Mouse (Mus musculus) embryonic facial prominence, embryonic 12.5 days (tissue): ENCODE measurements around the gene Srsf12. TPM values are rescaled to one million over a fixed set of nuclear protein-coding genes. Genes with fewer than 3 reads are reported as not detected.

Experiments used
- ATAC-seq: fragments of 200-750 bp; cut with Nextera tagmentation; 2 replicates; pipeline ENCODE4 v1.8.0; 2017; ENCODE audit not compliant: insufficient number of reproducible peaks, insufficient read depth, low FRiP score, low TSS enrichment
- H3K27ac ChIP-seq: fragments of 300-500 bp; sonication (generic); 2 replicates; pipeline ENCODE4 v1.5.1; 2016; ENCODE audit warnings: mild to moderate bottlenecking
- H3K27me3 ChIP-seq: fragments of 300-500 bp; sonication (generic); 2 replicates; pipeline ENCODE4 v1.6.1; 2016; ENCODE audit warnings: mild to moderate bottlenecking, moderate library complexity
- H3K36me3 ChIP-seq: fragments of 300-500 bp; sonication (generic); 2 replicates; pipeline ENCODE4 v1.6.1; 2016; ENCODE audit warnings: mild to moderate bottlenecking
- H3K4me1 ChIP-seq: fragments of 300-500 bp; sonication (generic); 2 replicates; pipeline ENCODE4 v1.6.1; 2016
- H3K4me2 ChIP-seq: fragments of 300-500 bp; sonication (generic); replicated peaks from 2 replicates; pipeline ENCODE4 v1.6.1; 2016; ENCODE audit warnings: mild to moderate bottlenecking, moderate library complexity
- H3K4me3 ChIP-seq: fragments of 300-500 bp; sonication (generic); 2 replicates; pipeline ENCODE4 v1.5.1; 2016; ENCODE audit warnings: mild to moderate bottlenecking
- H3K9ac ChIP-seq: fragments of 300-500 bp; sonication (generic); 2 replicates; pipeline ENCODE4 v1.6.1; 2016; ENCODE audit warnings: mild to moderate bottlenecking, moderate library complexity
- H3K9me3 ChIP-seq: fragments of 300-500 bp; sonication (generic); 2 replicates; pipeline ENCODE4 v1.6.1; 2016; ENCODE audit warnings: mild to moderate bottlenecking, moderate library complexity
- WGBS: fragments of 180-500 bp; shearing (Covaris S2); methylation state at CpG from one replicate; pipeline ENCODE4 v1.1.7; 2016; 5-methylcytosine and 5-hydroxymethylcytosine counted together
- polyA plus RNA-seq: library from polyadenylated mRNA; unstranded; fragments of >200 nt; fragmentation: Nextera tagmentation; extraction: Ambion mirVana; gene quantifications from 2 replicates; pipeline ENCODE4 v1.2.1, GENCODE M21; 2016

Srsf12 gene
- polyA plus RNA-seq, 1 experiment from 2014 or later = 14.9 TPM

- no peaks in the 10 kb centered on the region for H3K27me3 ChIP-seq
- H3K4me3 ChIP-seq = no peak overlapping the region
- H3K9me3 ChIP-seq = no peaks in the 10 kb centered on the region
- no peaks in the 10 kb centered on the region for H3K36me3 ChIP-seq
- no peak overlapping the region for H3K9ac ChIP-seq
- no peak overlapping the region for H3K4me2 ChIP-seq
- ATAC-seq = no peak
- H3K27ac ChIP-seq = no peak overlapping the region
- H3K4me1 ChIP-seq = no peaks in the 10 kb centered on the region
- WGBS = 88% methylated on average over 4 of the region's 4 CpGs
Measured at GRCm38 (mm10) chr4:33254706-33255105, 45.9 kb downstream of the Srsf12 start.

- no peak overlapping the region for H3K9ac ChIP-seq
- H3K27me3 ChIP-seq = no peaks in the 10 kb centered on the region
- H3K4me2 ChIP-seq = no peak overlapping the region
- 63% methylated on average over 11 of the region's 11 CpGs for WGBS
- no peak overlapping the region for H3K4me3 ChIP-seq
- no peaks in the 10 kb centered on the region for H3K36me3 ChIP-seq
- no peaks in the 10 kb centered on the region for H3K4me1 ChIP-seq
- no peak overlapping the region for H3K27ac ChIP-seq
- no peaks in the 10 kb centered on the region for H3K9me3 ChIP-seq
- ATAC-seq = no peak
Measured at GRCm38 (mm10) chr4:33257263-33257964, 48.6 kb downstream of the Srsf12 start.

GRCm38 (mm10) chr4:33260311-33260710 lies 51.5 kb downstream of the Srsf12 start:
- no peaks in the 10 kb centered on the region for H3K27me3 ChIP-seq
- ATAC-seq = no peak
- no peak overlapping the region for H3K4me2 ChIP-seq
- H3K27ac ChIP-seq = no peak overlapping the region
- H3K4me1 ChIP-seq = no peaks in the 10 kb centered on the region
- H3K4me3 ChIP-seq = no peak overlapping the region
- no peak overlapping the region for H3K9ac ChIP-seq
- H3K36me3 ChIP-seq = no peaks in the 10 kb centered on the region
- no peaks in the 10 kb centered on the region for H3K9me3 ChIP-seq

- no peak overlapping the region for H3K27ac ChIP-seq
- no peaks in the 10 kb centered on the region for H3K9me3 ChIP-seq
- H3K4me3 ChIP-seq = no peak overlapping the region
- 59% methylated on average over 7 of the region's 7 CpGs for WGBS
- ATAC-seq = no peak
- no peak overlapping the region for H3K9ac ChIP-seq
- no peaks in the 10 kb centered on the region for H3K27me3 ChIP-seq
- no peaks in the 10 kb centered on the region for H3K4me1 ChIP-seq
- H3K36me3 ChIP-seq = no peaks in the 10 kb centered on the region
- H3K4me2 ChIP-seq = no peak overlapping the region
Measured at GRCm38 (mm10) chr4:33261311-33261753, 52.5 kb downstream of the Srsf12 start.

GRCm38 (mm10) chr4:33262897-33263296 lies 54.1 kb downstream of the Srsf12 start:
- no peak overlapping the region for H3K9ac ChIP-seq
- H3K9me3 ChIP-seq = no peaks in the 10 kb centered on the region
- ATAC-seq = no peak
- H3K27me3 ChIP-seq = no peaks in the 10 kb centered on the region
- WGBS = 95% methylated on average over 1 of the region's 1 CpGs
- H3K36me3 ChIP-seq = no peaks in the 10 kb centered on the region
- H3K27ac ChIP-seq = no peak overlapping the region
- no peak overlapping the region for H3K4me2 ChIP-seq
- H3K4me1 ChIP-seq = no peaks in the 10 kb centered on the region
- H3K4me3 ChIP-seq = no peak overlapping the region

- ATAC-seq = no peak
Measured at GRCm38 (mm10) chr4:33264979-33265726, 56.4 kb downstream of the Srsf12 start.

GRCm38 (mm10) chr4:33270386-33271314 lies 61.9 kb downstream of the Srsf12 start:
- Histone ChIP-seq H3K9ac (no peak overlapping the region), H3K4me1 (no peaks in the 10 kb centered on the region), H3K36me3 (no peaks in the 10 kb centered on the region), H3K4me3 (no peak overlapping the region), H3K9me3 (no peaks in the 10 kb centered on the region), H3K27me3 (no peaks in the 10 kb centered on the region), H3K27ac (no peak overlapping the region), H3K4me2 (no peak overlapping the region)
- 82% methylated on average over 11 of the region's 11 CpGs for WGBS
- ATAC-seq = no peak

More at GRCm38 (mm10) chr4:33264979-33265726, 56.4 kb downstream of the Srsf12 start:
- Histone ChIP-seq H3K36me3 (no peaks in the 10 kb centered on the region), H3K27ac (no peak overlapping the region), H3K9me3 (no peaks in the 10 kb centered on the region), H3K9ac (no peak overlapping the region), H3K4me2 (no peak overlapping the region), H3K27me3 (no peaks in the 10 kb centered on the region), H3K4me1 (no peaks in the 10 kb centered on the region), H3K4me3 (no peak overlapping the region)
- WGBS = 84% methylated on average over 11 of the region's 11 CpGs

GRCm38 (mm10) chr4:33273437-33273836 lies 64.6 kb downstream of the Srsf12 start:
- H3K4me2 ChIP-seq = no peak overlapping the region
- ATAC-seq = no peak
- no peaks in the 10 kb centered on the region for H3K9me3 ChIP-seq
- 72% methylated on average over 3 of the region's 3 CpGs for WGBS
- H3K27ac ChIP-seq = no peak overlapping the region
- H3K36me3 ChIP-seq = no peaks in the 10 kb centered on the region
- H3K27me3 ChIP-seq = no peaks in the 10 kb centered on the region
- H3K9ac ChIP-seq = no peak overlapping the region
- no peaks in the 10 kb centered on the region for H3K4me1 ChIP-seq
- no peak overlapping the region for H3K4me3 ChIP-seq

- 70% methylated on average over 3 of the region's 3 CpGs for whole genome bisulfite sequencing
- no peaks in the 10 kb centered on the region for H3K36me3 ChIP-seq
- no peak overlapping the region for H3K27ac ChIP-seq
- H3K4me2 ChIP-seq = no peak overlapping the region
- no peaks in the 10 kb centered on the region for H3K9me3 ChIP-seq
- no peaks in the 10 kb centered on the region for H3K27me3 ChIP-seq
- H3K4me1 ChIP-seq = no peaks in the 10 kb centered on the region
- no peak for ATAC-seq
- H3K4me3 ChIP-seq = no peak overlapping the region
- no peak overlapping the region for H3K9ac ChIP-seq
Measured at GRCm38 (mm10) chr4:33281891-33282685, 73.3 kb downstream of the Srsf12 start.
